Mouse (Mus musculus) C2C12 (cell line): Measurements from ENCODE around the gene Bcan.

Experiments used
- CEBPB ChIP-seq: IDR thresholded peaks from one replicate; pipeline ENCODE4 v1.6.1; 2011; ENCODE audit warnings: low read depth, mild to moderate bottlenecking, control low read depth, moderate library complexity
- CTCF ChIP-seq: IDR thresholded peaks from one replicate; pipeline ENCODE4 v1.5.1; 2011; ENCODE audit not compliant: control insufficient read depth, insufficient read depth, insufficient read length
- FOSL1 ChIP-seq: IDR thresholded peaks from one replicate; pipeline ENCODE4 v1.8.0; 2011; ENCODE audit warnings: mild to moderate bottlenecking, low read length; ENCODE audit not compliant: poor library complexity, insufficient read depth, severe bottlenecking
- MAX ChIP-seq: IDR thresholded peaks from one replicate; pipeline ENCODE4 v1.6.1; 2011; ENCODE audit warnings: mild to moderate bottlenecking, control low read depth
- MYOD1 ChIP-seq: IDR thresholded peaks from one replicate; pipeline ENCODE4 v1.6.1; 2011; ENCODE audit warnings: low read depth; ENCODE audit not compliant: control insufficient read depth, insufficient read length
- MYOG ChIP-seq: IDR thresholded peaks from one replicate; pipeline ENCODE4 v1.6.1; 2011; ENCODE audit not compliant: control insufficient read depth, insufficient read length; ENCODE audit errors: extremely low read depth
- USF1 ChIP-seq: IDR thresholded peaks from one replicate; pipeline ENCODE4 v1.6.1; 2011; ENCODE audit warnings: low read depth, mild to moderate bottlenecking, control low read depth, moderate library complexity

DNA sequence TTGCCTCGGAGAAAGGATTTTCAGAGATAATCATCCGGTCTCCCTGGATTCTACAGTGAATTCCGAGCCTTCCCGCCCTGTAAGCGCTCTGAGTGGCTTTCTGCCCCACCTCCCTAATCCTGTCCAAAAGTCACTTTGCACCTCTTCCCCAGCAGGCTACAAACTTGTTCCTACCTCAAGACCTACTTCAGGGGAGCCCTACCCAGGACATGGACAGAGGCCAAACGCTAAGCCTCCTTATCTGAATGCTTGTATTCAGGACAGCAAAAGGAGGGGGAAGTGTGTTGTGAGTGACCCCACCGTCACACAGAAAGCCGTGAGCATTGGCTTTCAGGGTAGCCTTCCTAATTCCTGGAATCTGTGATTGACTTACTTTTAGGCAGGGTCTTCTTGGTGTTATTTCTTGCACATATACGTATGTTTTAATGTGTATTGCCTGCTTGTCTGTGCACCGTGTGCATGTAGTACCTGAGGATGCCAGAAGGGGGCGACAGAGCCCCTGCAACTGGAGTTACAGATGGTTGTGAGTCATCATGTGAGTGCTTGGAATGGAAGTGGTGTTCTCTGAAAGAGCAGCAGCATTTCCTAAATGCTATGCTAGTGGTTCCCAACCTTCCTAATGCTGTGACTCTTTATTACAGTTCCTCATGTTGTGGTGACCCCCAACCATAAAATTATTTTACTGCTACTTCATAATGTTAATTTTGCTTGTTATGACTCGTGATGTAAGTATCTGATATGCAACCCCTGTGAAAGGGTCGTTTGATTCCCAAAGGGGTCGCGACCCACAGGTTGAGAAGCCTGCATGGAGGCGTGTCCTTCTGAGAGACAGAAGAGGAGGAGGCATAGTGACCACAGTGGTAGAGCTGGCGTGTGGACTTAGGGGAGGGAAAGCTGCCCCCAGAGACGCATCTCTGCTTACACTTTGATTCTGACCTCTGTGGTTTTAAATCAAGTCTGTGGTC is 6.1 kb upstream of the Bcan start:
- TF ChIP-seq CTCF, result no peak
- no peak for TF ChIP-seq USF1
- no peak for TF ChIP-seq MAX
- TF ChIP-seq CEBPB, result no peak
- no peak for TF ChIP-seq MYOG
- no peak for TF ChIP-seq MYOD1
- TF ChIP-seq FOSL1, result no peak
